Mouse (Mus musculus) kidney, adult 2 months (tissue): ENCODE data around the gene Mrps10.

Experiments
- CTCF ChIP-seq: fragments of 200-500 bp; conservative IDR thresholded peaks from 2 replicates; pipeline ENCODE4 v1.5.1; 2011; ENCODE audit warnings: low read depth, mild to moderate bottlenecking, control low read depth, low read length, moderate library complexity, mixed read lengths; ENCODE audit not compliant: insufficient read depth, insufficient read length
- POLR2A ChIP-seq: fragments of 200-500 bp; IDR thresholded peaks from one replicate; pipeline ENCODE4 v1.6.1; 2011; ENCODE audit warnings: low read depth, low read length, control low read depth

DNA sequence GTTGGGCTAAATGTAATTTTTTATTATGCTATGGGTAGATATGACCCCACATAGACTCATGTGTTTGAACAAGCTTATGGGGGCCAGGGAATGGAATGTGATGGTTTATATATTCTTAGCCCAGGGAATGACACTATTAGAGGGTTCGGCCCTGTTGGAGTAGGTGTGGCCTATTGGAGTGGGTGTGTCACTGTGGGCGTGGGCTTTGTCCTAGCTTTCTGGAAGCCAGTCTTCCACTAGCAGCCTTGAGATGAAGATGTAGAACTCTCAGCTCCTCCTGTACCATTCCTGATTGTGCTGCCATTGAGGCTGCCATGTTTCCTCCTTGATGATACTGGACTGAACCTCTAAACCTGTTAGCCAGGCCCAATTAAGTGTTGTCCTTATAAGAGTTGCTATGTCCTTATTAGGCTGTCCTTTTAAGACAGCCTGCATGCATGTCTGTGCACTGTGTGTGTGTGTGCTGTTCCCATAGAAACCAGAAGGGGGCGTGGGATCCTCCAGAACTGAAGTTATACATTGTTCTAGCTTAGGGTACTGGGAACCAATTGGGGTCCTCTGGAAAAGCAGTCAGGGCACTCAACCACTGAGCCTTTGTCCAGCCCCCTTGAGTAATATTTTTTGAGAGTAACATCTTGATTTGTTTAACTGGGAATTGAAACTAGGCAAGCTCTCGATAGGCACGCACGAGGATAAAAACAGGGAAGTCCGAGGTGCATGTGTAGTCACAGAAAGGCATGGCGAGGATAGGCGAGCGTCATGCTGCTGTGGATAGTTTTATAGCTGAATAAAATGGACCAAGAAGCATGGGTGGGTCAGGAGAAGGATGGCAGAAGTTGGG is 39.2 kb downstream of the Mrps10 start:
- no peak for TF ChIP-seq POLR2A
- TF ChIP-seq CTCF = no peak
